Mouse (Mus musculus): ENCODE measurements around the gene Olfr282. TPM values are rescaled to one million over a fixed set of nuclear protein-coding genes. Genes with fewer than 3 reads are reported as not detected.

The Olfr282 gene
- total and polyA plus RNA-seq, 3 experiments = not detected

- no peak for DNase-seq (ENCODE audit: low spot score)
- no peaks in the 10 kb centered on the region for H3K4me1 ChIP-seq (ENCODE audit: insufficient read depth, low read depth, low read length)
- no peaks in the 10 kb centered on the region for H3K36me3 ChIP-seq (replicated peaks)
- no peak for TF ChIP-seq GATA1 (IDR thresholded peaks at IDR 0.05; ENCODE audit: borderline replicate concordance, low read length)
- no peak for TF ChIP-seq CTCF (IDR thresholded peaks at IDR 0.05; ENCODE audit: low read depth, low read length)
- TF ChIP-seq TAL1 (conservative IDR thresholded peaks at IDR 0.05; ENCODE audit: low read depth, low read length) = no peak
- no peak for TF ChIP-seq POLR2AphosphoS5 (IDR thresholded peaks at IDR 0.05; ENCODE audit: insufficient replicate concordance, low read depth, low read length)
- no peak for TF ChIP-seq GATA2 (IDR thresholded peaks at IDR 0.05; ENCODE audit: borderline replicate concordance, low read depth, low read length)
- H3K27me3 ChIP-seq (ENCODE audit: insufficient read depth, low read length) = no peaks in the 10 kb centered on the region
- H3K9me3 ChIP-seq (replicated peaks) = no peaks in the 10 kb centered on the region
- H3K4me3 ChIP-seq (ENCODE audit: low read depth, low read length) = no peak overlapping the region
- no peak for ATAC-seq (ENCODE audit: extremely low read depth, insufficient number of reproducible peaks, low FRiP score, poor library complexity, severe bottlenecking)
Measured at GRCm38 (mm10) chr15:98448521-98448920, 17.5 kb downstream of the Olfr282 start.

GRCm38 (mm10) chr15:98452288-98452687 lies 21.3 kb downstream of the Olfr282 start, which contains the start of gene Olfr281:
Olfr281 (plus strand) TSS chr15:98452588.
- DNase-seq (ENCODE audit: low spot score) (no peak), ATAC-seq (ENCODE audit: extremely low read depth, insufficient number of reproducible peaks, low FRiP score, poor library complexity, severe bottlenecking) (no peak)
- H3K36me3 ChIP-seq (replicated peaks) = no peaks in the 10 kb centered on the region
- TF ChIP-seq GATA1 (IDR thresholded peaks at IDR 0.05; ENCODE audit: borderline replicate concordance, low read length) = no peak
- TF ChIP-seq GATA2 (IDR thresholded peaks at IDR 0.05; ENCODE audit: borderline replicate concordance, low read depth, low read length) = no peak
- TF ChIP-seq POLR2AphosphoS5 (IDR thresholded peaks at IDR 0.05; ENCODE audit: insufficient replicate concordance, low read depth, low read length) = no peak
- no peak for TF ChIP-seq TAL1 (conservative IDR thresholded peaks at IDR 0.05; ENCODE audit: low read depth, low read length)
- no peak for TF ChIP-seq CTCF (IDR thresholded peaks at IDR 0.05; ENCODE audit: low read depth, low read length)
- H3K9me3 ChIP-seq (replicated peaks) = no peaks in the 10 kb centered on the region
- H3K4me1 ChIP-seq (ENCODE audit: insufficient read depth, low read depth, low read length) = no peaks in the 10 kb centered on the region
- no peak within 1 kb of the TSS for H3K4me3 ChIP-seq (ENCODE audit: low read depth, low read length)
- H3K27me3 ChIP-seq (ENCODE audit: insufficient read depth, low read length) = peaks cover 9% of the 10 kb centered on the region; the same call in 1 of the 2 replicates

- Histone ChIP-seq H3K4me3 (ENCODE audit: low read depth, low read length) (no peak within 1 kb of the TSS), H3K4me1 (ENCODE audit: insufficient read depth, low read depth, low read length) (no peaks in the 10 kb centered on the region), H3K27me3 (ENCODE audit: insufficient read depth, low read length) (peaks cover 14% of the 10 kb centered on the region), H3K36me3 (replicated peaks) (no peaks in the 10 kb centered on the region), H3K9me3 (replicated peaks) (no peaks in the 10 kb centered on the region)
- TF ChIP-seq CTCF (IDR thresholded peaks at IDR 0.05; ENCODE audit: low read depth, low read length) = no peak
- no peak for TF ChIP-seq POLR2AphosphoS5 (IDR thresholded peaks at IDR 0.05; ENCODE audit: insufficient replicate concordance, low read depth, low read length)
- no peak for TF ChIP-seq GATA1 (IDR thresholded peaks at IDR 0.05; ENCODE audit: borderline replicate concordance, low read length)
- TF ChIP-seq GATA2 (IDR thresholded peaks at IDR 0.05; ENCODE audit: borderline replicate concordance, low read depth, low read length) = no peak
- TF ChIP-seq TAL1 (conservative IDR thresholded peaks at IDR 0.05; ENCODE audit: low read depth, low read length) = no peak
- ATAC-seq (ENCODE audit: extremely low read depth, insufficient number of reproducible peaks, low FRiP score, poor library complexity, severe bottlenecking) (no peak), DNase-seq (ENCODE audit: low spot score) (no peak)
Measured at GRCm38 (mm10) chr15:98469596-98469995, 38.6 kb downstream of the Olfr282 start, which contains the start of gene OR5BS1P. OR5BS1P (plus strand) TSS chr15:98469896.

- DNase-seq (ENCODE audit: low spot score) (no peak), ATAC-seq (ENCODE audit: extremely low read depth, insufficient number of reproducible peaks, low FRiP score, poor library complexity, severe bottlenecking) (no peak)
- no peaks in the 10 kb centered on the region for H3K9me3 ChIP-seq (replicated peaks)
- H3K36me3 ChIP-seq (replicated peaks) = no peaks in the 10 kb centered on the region
- no peak for TF ChIP-seq TAL1 (conservative IDR thresholded peaks at IDR 0.05; ENCODE audit: low read depth, low read length)
- no peak for TF ChIP-seq POLR2AphosphoS5 (IDR thresholded peaks at IDR 0.05; ENCODE audit: insufficient replicate concordance, low read depth, low read length)
- TF ChIP-seq CTCF (IDR thresholded peaks at IDR 0.05; ENCODE audit: low read depth, low read length) = no peak
- TF ChIP-seq GATA2 (IDR thresholded peaks at IDR 0.05; ENCODE audit: borderline replicate concordance, low read depth, low read length) = no peak
- TF ChIP-seq GATA1 (IDR thresholded peaks at IDR 0.05; ENCODE audit: borderline replicate concordance, low read length) = no peak
- H3K4me3 ChIP-seq (ENCODE audit: low read depth, low read length) = no peak overlapping the region
- peaks cover 10% of the 10 kb centered on the region for H3K27me3 ChIP-seq (ENCODE audit: insufficient read depth, low read length)
- H3K4me1 ChIP-seq (ENCODE audit: insufficient read depth, low read depth, low read length) = no peaks in the 10 kb centered on the region
Measured at GRCm38 (mm10) chr15:98471539-98471938, 40.5 kb downstream of the Olfr282 start.

GRCm38 (mm10) chr15:98474958-98475357 lies 43.9 kb downstream of the Olfr282 start:
- H3K27me3 ChIP-seq (ENCODE audit: insufficient read depth, low read length) = peaks cover 11% of the 10 kb centered on the region
- ATAC-seq (ENCODE audit: extremely low read depth, insufficient number of reproducible peaks, low FRiP score, poor library complexity, severe bottlenecking) (no peak), DNase-seq (ENCODE audit: low spot score) (no peak)
- no peaks in the 10 kb centered on the region for H3K9me3 ChIP-seq (replicated peaks)
- no peak overlapping the region for H3K4me3 ChIP-seq (ENCODE audit: low read depth, low read length)
- TF ChIP-seq POLR2AphosphoS5 (IDR thresholded peaks at IDR 0.05; ENCODE audit: insufficient replicate concordance, low read depth, low read length) (no peak), GATA1 (IDR thresholded peaks at IDR 0.05; ENCODE audit: borderline replicate concordance, low read length) (no peak), TAL1 (conservative IDR thresholded peaks at IDR 0.05; ENCODE audit: low read depth, low read length) (no peak), GATA2 (IDR thresholded peaks at IDR 0.05; ENCODE audit: borderline replicate concordance, low read depth, low read length) (no peak), CTCF (IDR thresholded peaks at IDR 0.05; ENCODE audit: low read depth, low read length) (no peak)
- H3K4me1 ChIP-seq (ENCODE audit: insufficient read depth, low read depth, low read length) = no peaks in the 10 kb centered on the region
- H3K36me3 ChIP-seq (replicated peaks) = no peaks in the 10 kb centered on the region

GRCm38 (mm10) chr15:98475382-98475781 lies 44.4 kb downstream of the Olfr282 start:
- no peaks in the 10 kb centered on the region for H3K9me3 ChIP-seq (replicated peaks)
- H3K36me3 ChIP-seq (replicated peaks) = no peaks in the 10 kb centered on the region
- TF ChIP-seq CTCF (IDR thresholded peaks at IDR 0.05; ENCODE audit: low read depth, low read length) = peak; percentile 75
- no peak for TF ChIP-seq GATA1 (IDR thresholded peaks at IDR 0.05; ENCODE audit: borderline replicate concordance, low read length)
- TF ChIP-seq GATA2 (IDR thresholded peaks at IDR 0.05; ENCODE audit: borderline replicate concordance, low read depth, low read length) = no peak
- TF ChIP-seq TAL1 (conservative IDR thresholded peaks at IDR 0.05; ENCODE audit: low read depth, low read length) = no peak
- no peak for ATAC-seq (ENCODE audit: extremely low read depth, insufficient number of reproducible peaks, low FRiP score, poor library complexity, severe bottlenecking)
- no peak overlapping the region for H3K4me3 ChIP-seq (ENCODE audit: low read depth, low read length)
- H3K27me3 ChIP-seq (ENCODE audit: insufficient read depth, low read length) = peaks cover 11% of the 10 kb centered on the region
- no peaks in the 10 kb centered on the region for H3K4me1 ChIP-seq (ENCODE audit: insufficient read depth, low read depth, low read length)
- DNase-seq (ENCODE audit: low spot score) = peak; percentile 18
